Mouse (Mus musculus): Measurements from ENCODE around the gene Gm973. TPM values are rescaled to one million over a fixed set of nuclear protein-coding genes. Genes with fewer than 3 reads are reported as not detected.

Gene Gm973
- polyA plus RNA-seq, 1 experiment from 2014 or later, result not detected

DNA sequence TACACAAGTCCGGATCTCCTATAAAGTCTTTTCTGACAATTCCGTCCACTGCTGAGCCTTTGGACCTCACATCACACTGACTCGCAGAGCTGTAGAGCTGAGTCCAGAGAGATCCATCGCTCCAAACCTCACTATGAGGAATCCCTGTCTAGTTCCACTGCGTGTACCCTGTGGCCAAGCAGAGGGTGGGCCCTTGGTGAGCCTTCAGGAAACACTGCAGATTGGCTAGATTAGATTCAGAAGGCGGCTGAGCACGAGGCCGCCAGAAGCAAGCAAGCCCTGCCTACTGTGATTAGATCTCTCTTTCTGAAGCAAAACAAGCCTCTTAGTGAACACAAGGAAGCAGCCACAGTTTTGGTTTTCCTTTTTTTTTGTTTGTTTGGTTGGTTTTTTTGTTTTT is 27.8 kb downstream of the Gm973 start:
- 34% methylated on average over 8 of the region's 8 CpGs for WGBS (ENCODE audit: missing documents)

DNA sequence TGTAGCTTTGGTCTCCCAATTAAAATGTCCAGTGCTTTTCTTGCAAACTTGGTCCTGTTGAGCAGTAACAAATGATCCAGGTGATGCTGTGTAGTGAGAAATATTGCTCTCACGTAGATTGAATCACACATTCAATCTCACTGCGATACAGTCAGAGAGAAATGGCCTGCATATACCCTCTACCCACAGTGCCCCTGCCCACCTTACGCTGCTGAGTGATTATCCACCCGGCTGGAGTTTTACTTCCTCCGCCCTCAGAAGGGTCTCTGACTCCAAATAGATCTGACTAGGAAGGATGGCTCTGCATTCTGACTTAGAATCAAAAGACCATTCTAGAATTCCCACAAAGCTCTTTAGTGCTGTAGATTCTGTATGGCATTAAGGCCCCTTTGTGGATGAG is 32.4 kb downstream of the Gm973 start:
- Histone ChIP-seq H3K36me3 (ENCODE audit: inconsistent target) (no peaks in the 10 kb centered on the region), H3K79me2 (ENCODE audit: inconsistent target) (no peaks in the 10 kb centered on the region), H3K27ac (no peak overlapping the region), H3K4me3 (ENCODE audit: inconsistent target) (no peak overlapping the region)
- WGBS (ENCODE audit: missing documents), result 96% methylated on average over 5 of the region's 5 CpGs

More for the DNA sequence above, 27.8 kb downstream of the Gm973 start:
- no peaks in the 10 kb centered on the region for H3K36me3 ChIP-seq (ENCODE audit: inconsistent target)
- no peaks in the 10 kb centered on the region for H3K79me2 ChIP-seq (ENCODE audit: inconsistent target)
- H3K27ac ChIP-seq, result no peak overlapping the region
- no peak overlapping the region for H3K4me3 ChIP-seq (ENCODE audit: inconsistent target)

DNA sequence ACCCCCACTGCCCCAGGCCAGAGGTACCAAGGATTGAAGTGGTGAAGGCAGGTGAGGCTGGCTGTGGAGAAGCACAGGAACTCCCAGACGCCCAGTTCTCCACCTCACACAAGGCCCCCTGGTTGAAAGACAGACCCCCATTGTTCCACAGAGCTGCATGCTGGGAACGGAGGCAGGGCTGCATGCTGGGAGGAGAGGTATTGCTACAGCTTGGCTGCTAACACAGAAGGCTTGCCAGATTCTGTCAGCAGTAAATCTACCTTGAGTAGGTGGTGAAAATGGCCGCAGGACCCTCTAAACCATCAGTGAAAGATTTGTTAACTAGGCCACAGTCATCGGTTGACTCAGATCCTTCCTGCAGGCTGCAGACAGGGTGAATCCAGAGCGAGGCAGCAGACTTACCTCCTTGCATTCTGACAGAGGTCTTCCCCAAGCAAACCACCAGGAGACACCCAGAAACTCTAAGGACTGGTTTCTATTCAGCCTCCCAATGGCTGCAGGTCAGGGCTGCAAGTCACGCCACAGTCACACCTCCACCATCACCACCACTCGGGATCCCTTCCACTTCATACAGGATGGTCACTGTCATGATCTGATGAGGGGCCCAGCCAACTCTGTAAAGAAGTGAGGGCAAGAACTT is 33.1 kb downstream of the Gm973 start:
- Histone ChIP-seq H3K79me2 (ENCODE audit: inconsistent target) (no peaks in the 10 kb centered on the region), H3K36me3 (ENCODE audit: inconsistent target) (no peaks in the 10 kb centered on the region), H3K27ac (no peak overlapping the region), H3K4me3 (ENCODE audit: inconsistent target) (no peak overlapping the region)
- 94% methylated on average over 7 of the region's 7 CpGs for WGBS (ENCODE audit: missing documents)

DNA sequence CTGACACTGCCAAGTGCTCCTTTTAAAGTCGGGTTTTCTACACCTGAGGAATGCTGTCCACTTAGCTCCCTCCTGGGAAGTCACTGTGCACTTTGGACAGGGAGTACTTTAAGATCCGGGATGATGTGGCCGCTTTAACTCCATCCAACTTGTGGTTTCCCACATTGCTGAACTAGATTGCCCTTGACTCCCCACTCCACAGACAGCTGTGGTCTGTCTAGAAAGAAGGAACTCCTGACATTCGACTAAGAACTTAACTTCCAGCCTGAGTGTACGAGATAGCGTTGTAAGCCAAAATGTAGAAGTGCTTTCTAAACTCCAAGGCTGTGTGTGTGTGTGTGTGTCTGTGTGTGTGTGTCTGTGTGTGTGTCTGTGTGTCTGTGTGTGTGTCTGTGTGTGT is 34.2 kb downstream of the Gm973 start:
- H3K27ac ChIP-seq, result no peak overlapping the region
- WGBS (ENCODE audit: missing documents), result 7% methylated on average over 6 of the region's 6 CpGs
- H3K79me2 ChIP-seq (ENCODE audit: inconsistent target), result no peaks in the 10 kb centered on the region
- no peaks in the 10 kb centered on the region for H3K36me3 ChIP-seq (ENCODE audit: inconsistent target)
- no peak overlapping the region for H3K4me3 ChIP-seq (ENCODE audit: inconsistent target)

DNA sequence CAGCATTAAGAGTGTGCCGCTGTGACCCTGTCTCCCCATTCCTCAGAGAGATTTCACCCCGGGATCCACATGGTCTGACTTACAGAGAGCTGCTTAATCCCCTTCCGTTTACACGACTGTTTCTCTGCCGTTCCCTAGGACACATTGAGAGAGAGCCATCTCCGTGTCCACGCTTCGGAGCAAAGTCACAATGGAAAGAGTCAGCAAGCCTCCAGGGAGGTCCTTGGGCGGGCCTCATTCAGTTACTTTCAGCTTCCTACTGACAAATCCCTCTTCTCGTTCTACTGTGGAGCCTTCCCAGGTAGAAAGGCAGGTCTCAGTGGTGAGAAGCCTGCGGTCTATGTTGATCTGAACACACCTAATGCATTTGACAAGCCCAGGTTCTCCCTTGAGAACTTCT is 34.9 kb downstream of the Gm973 start:
- Histone ChIP-seq H3K36me3 (ENCODE audit: inconsistent target) (no peaks in the 10 kb centered on the region), H3K4me3 (ENCODE audit: inconsistent target) (no peak overlapping the region), H3K27ac (no peak overlapping the region), H3K79me2 (ENCODE audit: inconsistent target) (no peaks in the 10 kb centered on the region)
- 91% methylated on average over 11 of the region's 11 CpGs for WGBS (ENCODE audit: missing documents)

DNA sequence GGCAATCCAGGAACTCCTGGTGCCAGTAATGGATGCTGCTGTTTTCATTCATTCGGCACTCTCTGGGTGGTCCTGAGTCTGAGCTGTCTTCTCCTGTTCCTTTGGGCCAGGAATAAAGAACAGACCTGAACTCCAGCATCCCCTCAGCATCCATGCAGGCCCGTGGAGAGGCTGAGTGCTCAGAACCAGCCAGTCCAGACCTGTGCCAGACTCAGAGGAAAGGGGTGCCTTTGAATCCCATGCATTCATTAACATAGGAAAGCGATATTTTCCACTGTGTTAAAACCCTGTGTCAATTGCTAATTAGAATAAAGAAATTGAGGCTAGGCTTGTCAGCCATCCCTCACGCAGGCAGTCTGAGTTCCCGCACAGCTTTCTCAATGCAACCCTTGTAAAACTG is 37.6 kb downstream of the Gm973 start:
- H3K36me3 ChIP-seq (ENCODE audit: inconsistent target), result no peaks in the 10 kb centered on the region
- H3K79me2 ChIP-seq (ENCODE audit: inconsistent target), result no peaks in the 10 kb centered on the region
- WGBS (ENCODE audit: missing documents), result 90% methylated on average over 5 of the region's 5 CpGs
- H3K4me3 ChIP-seq (ENCODE audit: inconsistent target), result no peak overlapping the region
- no peak overlapping the region for H3K27ac ChIP-seq

DNA sequence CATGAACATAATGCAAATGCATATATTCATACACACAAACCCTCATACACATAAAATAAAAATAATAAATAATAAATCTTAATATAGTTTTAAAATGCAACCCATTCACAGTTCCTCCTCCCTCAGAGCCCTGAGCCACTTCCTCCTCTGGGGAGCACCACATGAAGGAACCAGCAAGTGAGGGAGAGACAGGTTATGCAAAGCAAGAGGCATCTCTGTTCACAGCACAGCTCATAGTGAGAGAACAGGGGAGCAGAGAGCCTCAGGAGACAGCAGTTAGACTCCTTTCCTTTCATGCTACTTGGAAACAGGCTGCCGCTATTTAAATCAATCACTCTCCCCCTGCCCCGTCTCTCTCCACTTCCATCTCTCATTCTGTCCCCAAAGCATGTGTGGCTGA is 47.5 kb downstream of the Gm973 start:
- WGBS (ENCODE audit: missing documents), result 89% methylated on average over 2 of the region's 2 CpGs
- no peaks in the 10 kb centered on the region for H3K36me3 ChIP-seq (ENCODE audit: inconsistent target)
- no peak overlapping the region for H3K27ac ChIP-seq
- no peaks in the 10 kb centered on the region for H3K79me2 ChIP-seq (ENCODE audit: inconsistent target)
- H3K4me3 ChIP-seq (ENCODE audit: inconsistent target), result no peak overlapping the region

DNA sequence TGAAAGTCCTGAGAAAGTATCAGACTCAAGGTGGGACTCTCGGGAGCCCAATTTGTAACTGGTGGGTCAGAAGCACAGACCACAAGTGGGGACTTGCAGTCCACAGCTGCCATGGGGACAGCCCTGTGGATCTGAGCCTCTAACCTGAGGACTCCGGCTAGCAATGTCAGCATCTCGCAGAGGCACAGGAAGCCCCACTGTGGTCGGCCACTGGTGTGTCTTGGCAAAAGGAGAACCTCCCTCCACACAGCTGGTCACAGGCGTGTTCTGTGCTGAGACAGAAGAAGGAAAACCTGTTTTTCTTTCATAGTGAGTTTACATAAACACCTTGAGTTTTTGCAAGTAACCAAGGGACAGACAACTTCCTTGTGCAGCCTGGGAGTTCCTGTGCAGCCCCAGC is 49.7 kb downstream of the Gm973 start:
- Histone ChIP-seq H3K79me2 (ENCODE audit: inconsistent target) (no peaks in the 10 kb centered on the region), H3K4me3 (ENCODE audit: inconsistent target) (no peak overlapping the region), H3K27ac (no peak overlapping the region), H3K36me3 (ENCODE audit: inconsistent target) (no peaks in the 10 kb centered on the region)
- WGBS (ENCODE audit: missing documents), result 27% methylated on average over 5 of the region's 5 CpGs

DNA sequence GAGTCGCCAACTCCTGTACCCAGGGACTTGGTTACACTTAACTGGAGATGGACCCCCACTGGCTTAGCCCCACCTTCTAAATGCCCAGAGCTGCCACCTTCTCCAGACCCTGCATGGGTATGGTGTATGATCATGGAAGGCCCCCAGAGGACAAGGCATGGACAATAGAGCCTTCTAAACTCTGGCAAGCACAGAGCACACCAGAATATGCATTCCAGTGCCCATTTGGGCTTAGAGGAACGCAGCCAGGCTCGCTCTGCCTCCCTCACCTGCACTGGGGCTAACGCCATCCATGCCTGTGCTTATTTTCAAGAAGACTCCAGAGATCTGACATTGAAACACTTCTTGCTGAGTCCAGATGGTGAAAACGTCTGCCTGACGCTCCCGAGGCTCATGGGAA is 50.2 kb downstream of the Gm973 start:
- Histone ChIP-seq H3K36me3 (ENCODE audit: inconsistent target) (no peaks in the 10 kb centered on the region), H3K27ac (no peak overlapping the region), H3K4me3 (ENCODE audit: inconsistent target) (no peak overlapping the region), H3K79me2 (ENCODE audit: inconsistent target) (no peaks in the 10 kb centered on the region)
- WGBS (ENCODE audit: missing documents), result 88% methylated on average over 7 of the region's 7 CpGs

DNA sequence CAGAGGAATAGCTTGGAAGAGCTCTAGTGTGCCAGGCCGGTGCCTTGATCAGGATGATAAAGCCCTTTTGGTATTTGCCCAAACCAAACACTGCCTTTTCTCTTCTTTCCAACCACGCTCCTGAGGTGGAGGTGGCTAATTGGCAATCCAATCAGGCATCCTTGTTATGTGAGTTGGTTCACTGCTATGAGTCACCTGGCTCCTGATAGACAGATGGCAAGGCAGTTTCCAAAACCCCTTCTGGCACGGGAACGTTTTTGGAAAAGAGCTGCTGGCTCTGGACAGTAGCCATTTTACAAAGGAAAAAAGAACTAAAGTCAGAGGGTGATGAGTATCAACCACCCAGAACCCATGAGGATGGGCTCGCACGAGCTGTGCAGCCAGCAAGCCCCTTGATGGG is 50.9 kb downstream of the Gm973 start:
- H3K36me3 ChIP-seq (ENCODE audit: inconsistent target), result no peaks in the 10 kb centered on the region
- H3K27ac ChIP-seq, result no peak overlapping the region
- no peaks in the 10 kb centered on the region for H3K79me2 ChIP-seq (ENCODE audit: inconsistent target)
- 93% methylated on average over 6 of the region's 6 CpGs for WGBS (ENCODE audit: missing documents)
- no peak overlapping the region for H3K4me3 ChIP-seq (ENCODE audit: inconsistent target)

DNA sequence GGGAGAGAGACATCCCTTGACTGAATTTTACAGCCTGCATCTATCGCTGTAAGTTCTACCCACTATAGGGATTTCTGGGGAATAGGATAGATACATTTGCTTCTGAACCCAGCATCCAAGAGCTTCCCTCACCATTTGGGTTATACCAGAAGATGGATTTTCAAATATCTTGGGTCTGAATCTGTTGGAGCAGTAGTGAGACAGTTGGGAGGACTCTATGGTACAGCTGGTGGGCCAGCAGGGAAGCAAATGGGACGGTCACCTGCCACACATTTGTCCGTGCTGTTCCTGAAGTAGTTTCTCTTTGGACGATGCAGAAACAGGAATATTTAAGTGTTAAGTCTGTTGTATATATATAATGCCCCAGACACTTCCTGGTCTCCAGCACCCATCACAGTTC is 51.5 kb downstream of the Gm973 start:
- H3K27ac ChIP-seq, result no peak overlapping the region
- H3K36me3 ChIP-seq (ENCODE audit: inconsistent target), result no peaks in the 10 kb centered on the region
- H3K4me3 ChIP-seq (ENCODE audit: inconsistent target), result no peak overlapping the region
- WGBS (ENCODE audit: missing documents), result 96% methylated on average over 4 of the region's 4 CpGs
- H3K79me2 ChIP-seq (ENCODE audit: inconsistent target), result no peaks in the 10 kb centered on the region

DNA sequence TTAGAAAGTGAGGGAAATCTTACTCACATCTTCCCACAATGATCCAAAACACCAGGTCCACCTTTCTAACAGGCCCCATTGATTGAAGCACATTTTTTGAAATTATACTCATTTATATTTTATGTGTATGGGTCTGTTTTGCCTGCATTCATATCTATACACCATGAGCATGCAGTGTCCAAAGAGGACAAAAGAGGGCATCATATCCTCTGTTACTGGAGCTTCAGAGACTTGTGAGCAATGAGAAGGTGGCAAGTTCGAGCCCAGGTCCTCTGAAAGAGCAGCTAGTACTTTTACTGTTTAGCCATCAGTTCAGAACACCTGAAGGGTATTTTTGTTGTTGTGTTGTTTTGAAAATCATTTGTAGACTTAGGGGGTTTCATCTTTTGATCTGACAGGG is 52.2 kb downstream of the Gm973 start:
- Histone ChIP-seq H3K4me3 (ENCODE audit: inconsistent target) (no peak overlapping the region), H3K79me2 (ENCODE audit: inconsistent target) (no peaks in the 10 kb centered on the region), H3K27ac (no peak overlapping the region), H3K36me3 (ENCODE audit: inconsistent target) (no peaks in the 10 kb centered on the region)
- 91% methylated on average over 1 of the region's 1 CpGs for WGBS (ENCODE audit: missing documents)

DNA sequence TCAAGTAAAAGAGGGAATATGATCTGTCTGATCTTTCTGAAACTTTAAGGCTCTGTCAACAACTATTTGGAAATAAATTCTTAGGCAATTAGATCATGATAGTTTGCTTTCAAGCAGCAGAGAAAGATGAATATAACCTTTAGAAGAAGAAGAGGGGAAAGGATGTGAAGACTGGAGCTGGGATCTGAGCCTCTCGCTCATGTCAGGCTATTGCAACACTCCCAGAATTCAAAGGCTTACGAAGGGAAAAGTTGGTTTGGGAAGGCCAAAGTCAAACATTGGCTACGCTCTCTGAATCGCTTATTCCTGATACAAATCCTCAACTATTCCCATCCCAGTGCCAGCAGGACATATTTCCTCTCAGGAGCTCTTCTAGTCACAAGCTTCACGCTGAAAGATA is 53.2 kb downstream of the Gm973 start:
- WGBS (ENCODE audit: missing documents), result 97% methylated on average over 5 of the region's 5 CpGs
- no peaks in the 10 kb centered on the region for H3K36me3 ChIP-seq (ENCODE audit: inconsistent target)
- no peak overlapping the region for H3K27ac ChIP-seq
- no peaks in the 10 kb centered on the region for H3K79me2 ChIP-seq (ENCODE audit: inconsistent target)
- no peak overlapping the region for H3K4me3 ChIP-seq (ENCODE audit: inconsistent target)

DNA sequence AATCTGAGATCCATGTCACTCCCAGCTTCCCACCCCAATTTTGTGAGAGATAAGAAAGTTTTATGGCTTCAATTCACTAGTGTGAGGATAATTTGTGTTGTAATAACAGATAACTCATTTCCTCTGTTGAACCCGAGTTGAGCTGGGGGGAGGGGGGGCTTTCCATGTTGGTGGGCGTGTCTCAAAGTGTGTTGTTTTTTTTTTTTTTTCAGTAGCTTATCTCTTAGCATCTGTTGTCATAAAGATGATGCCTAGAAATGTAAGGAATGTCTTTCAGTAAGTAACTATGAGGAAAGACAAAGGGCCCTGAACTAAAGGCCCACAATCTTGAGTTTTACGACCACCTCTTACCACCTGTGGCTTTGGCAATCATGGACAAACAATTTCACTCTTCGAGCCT is 54.7 kb downstream of the Gm973 start:
- Histone ChIP-seq H3K27ac (no peak overlapping the region), H3K4me3 (ENCODE audit: inconsistent target) (no peak overlapping the region), H3K36me3 (ENCODE audit: inconsistent target) (no peaks in the 10 kb centered on the region), H3K79me2 (ENCODE audit: inconsistent target) (no peaks in the 10 kb centered on the region)
- 71% methylated on average over 4 of the region's 4 CpGs for WGBS (ENCODE audit: missing documents)

DNA sequence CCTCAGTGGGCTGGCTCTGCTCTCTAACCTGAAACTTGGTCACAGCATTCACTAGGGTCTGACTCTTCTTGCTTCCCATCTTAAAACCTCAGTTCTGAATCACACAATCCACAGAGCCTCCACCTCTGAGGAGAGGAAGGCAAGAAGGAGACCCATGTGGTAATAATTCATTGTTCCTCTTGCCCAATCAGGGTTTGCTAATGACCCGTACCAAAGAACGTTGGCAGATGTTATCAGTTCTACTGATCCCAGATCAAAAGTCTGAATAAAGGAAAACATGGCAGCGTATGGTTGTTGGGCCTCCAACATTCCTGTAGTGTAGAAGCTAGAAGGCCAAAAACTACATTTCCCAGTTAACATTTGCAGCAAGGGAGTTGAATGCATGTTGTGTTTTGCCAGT is 55.4 kb downstream of the Gm973 start:
- 53% methylated on average over 3 of the region's 3 CpGs for WGBS (ENCODE audit: missing documents)
- H3K27ac ChIP-seq, result no peak overlapping the region
- H3K4me3 ChIP-seq (ENCODE audit: inconsistent target), result no peak overlapping the region
- no peaks in the 10 kb centered on the region for H3K36me3 ChIP-seq (ENCODE audit: inconsistent target)
- no peaks in the 10 kb centered on the region for H3K79me2 ChIP-seq (ENCODE audit: inconsistent target)

DNA sequence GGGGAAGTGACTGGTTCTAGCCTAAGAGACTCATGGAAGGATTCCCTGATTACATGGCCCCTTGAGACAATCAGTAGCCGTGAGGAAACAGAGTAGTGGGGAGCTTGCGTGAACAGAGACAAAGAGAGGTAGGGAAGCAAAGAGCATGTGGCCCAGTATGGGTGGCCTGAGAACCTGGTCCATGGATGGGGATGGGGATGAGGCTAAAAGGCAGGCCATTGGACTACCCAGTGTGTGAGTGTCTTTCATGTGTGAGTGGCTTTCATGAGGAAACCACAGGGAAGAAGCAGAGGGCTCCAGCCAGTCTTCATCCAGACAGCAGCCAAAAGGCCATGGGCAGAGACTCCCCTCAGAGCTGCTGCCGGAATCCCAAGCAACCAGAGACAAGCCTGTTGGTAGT is 57.8 kb downstream of the Gm973 start:
- no peaks in the 10 kb centered on the region for H3K36me3 ChIP-seq (ENCODE audit: inconsistent target)
- H3K27ac ChIP-seq, result no peak overlapping the region
- H3K4me3 ChIP-seq (ENCODE audit: inconsistent target), result no peak overlapping the region
- H3K79me2 ChIP-seq (ENCODE audit: inconsistent target), result no peaks in the 10 kb centered on the region
- WGBS (ENCODE audit: missing documents), result 89% methylated on average over 3 of the region's 3 CpGs

Measured in macrophage (primary cell).